In genomic region chr8:12978726-12979125, GRCm38 (mm10) we compare ENCODE assay signal across 7 mouse cellular contexts. TPM values are rescaled to one million over a fixed set of nuclear protein-coding genes. Genes with fewer than 3 reads are reported as not detected.
A peak's percentile ranks its signal among the peaks of the same experiment; 100 is the strongest.
DNase-seq lines count a peak whose midpoint lies in the region; ATAC-seq and TF ChIP-seq lines count a peak whose summit lies in the region.

No protein-coding gene starts in this region.

- no peak overlapping the region for H3K4me2 ChIP-seq in lung, embryonic 15.5 days

- in situ Hi-C loops in Patski (cut with MboI; ENCODE audit: low pct_unique_long_range_greater_than_20kb) = loop anchor here (5.0 kb wide), 1 partner anchor 229 kb away; no protein-coding TSS in a partner anchor

- POLR2A ChIA-PET in Patski (lab: Charles Lee) = no interaction called here

- 28% methylated on average over 5 of the region's 5 CpGs for WGBS in lung, embryonic 15.5 days

- no peak for DNase-seq in Patski (ENCODE audit: low read depth, low spot score)
- DNase-seq in cerebellum, postnatal 10 days = peak; percentile 72 to 77
- DNase-seq in gastrocnemius, adult 8-10 months (ENCODE audit: low spot score in 2 of 2) = peak; percentile 17 to 29
- DNase-seq in kidney, adult 18-20 months = peak; percentile 67
- DNase-seq in retina, postnatal 1 day = peak; percentile 88

- no peak overlapping the region for H3K9ac ChIP-seq in lung, embryonic 15.5 days

- no peaks in the 10 kb centered on the region for H3K9me3 ChIP-seq in lung, embryonic 15.5 days

- TF ChIP-seq CTCF in Patski (IDR thresholded peaks at IDR 0.05) = peak; percentile 90

- ATAC-seq in CD4-positive, CD25-positive, alpha-beta regulatory T cell, adult 4 months = peak; percentile 74
- peak; percentile 76 for ATAC-seq in Patski
- peak; percentile 56; the same call in 1 of the 2 replicates for ATAC-seq in lung, embryonic 15.5 days (ENCODE audit: borderline replicate concordance, extremely low read depth, low FRiP score, low TSS enrichment)

- 0 out of 2 replicates have a peak, but pooled peaks cover 3% of the 10 kb centered on the region for H3K36me3 ChIP-seq in lung, embryonic 15.5 days

- H3K4me3 ChIP-seq in lung, embryonic 15.5 days = no peak overlapping the region

- no peaks in the 10 kb centered on the region for H3K4me1 ChIP-seq in lung, embryonic 15.5 days

- CTCF ChIA-PET in Patski (lab: Charles Lee) = interaction anchor here (0.6 to 1.7 kb wide), 3 partner anchors 9 to 315 kb away, joined by 3 to 5 read pairs (median 3); no protein-coding TSS in a partner anchor

- no peaks in the 10 kb centered on the region for H3K27me3 ChIP-seq in Patski
- no peaks in the 10 kb centered on the region for H3K27me3 ChIP-seq in lung, embryonic 15.5 days

- H3K27ac ChIP-seq in lung, embryonic 15.5 days = no peak overlapping the region

RNA-seq across cellular contexts. Expression of gene F7, which starts 47.1 kb away (rescaled TPM):
- not detected for polyA plus RNA-seq in CD4-positive, CD25-positive, alpha-beta regulatory T cell, adult 4 months (2017; shearing (Covaris generic))
- polyA plus RNA-seq in Patski (2021) = not detected
- not detected for total RNA-seq in gastrocnemius, adult 8-10 months (2022)
- polyA plus RNA-seq in lung, embryonic 15.5 days (2015; fragmentation: Nextera tagmentation; extraction: Ambion mirVana) = 0.19 and 0.32 TPM in 2 replicates

RNA-seq across cellular contexts. Expression of gene F10, which starts 58.4 kb away (rescaled TPM):
- polyA plus RNA-seq in CD4-positive, CD25-positive, alpha-beta regulatory T cell, adult 4 months (2017; shearing (Covaris generic)) = not detected
- polyA plus RNA-seq in Patski (2021) = not detected
- not detected for total RNA-seq in gastrocnemius, adult 8-10 months (2022)
- polyA plus RNA-seq in lung, embryonic 15.5 days (2015; fragmentation: Nextera tagmentation; extraction: Ambion mirVana) = 1.3 and 2.4 TPM in 2 replicates
